Mouse (Mus musculus) E14TG2a.4 (cell line): ENCODE data around the gene Nrxn3.
A peak's percentile ranks its signal among the peaks of the same experiment; 100 is the strongest.

Experiments
- H3K27me3 ChIP-seq: 2 replicates; pipeline ENCODE4 v1.6.1; 2014; ENCODE audit warnings: low read length, control low read depth; ENCODE audit not compliant: insufficient read depth
- H3K36me3 ChIP-seq: 2 replicates; pipeline ENCODE4 v1.6.1; 2014; ENCODE audit warnings: low read length, control low read depth; ENCODE audit not compliant: insufficient read depth
- H3K4me1 ChIP-seq: replicated peaks from 2 replicates; pipeline ENCODE4 v1.6.1; 2014; ENCODE audit warnings: low read depth, low read length, control low read depth
- H3K4me3 ChIP-seq: replicated peaks from 2 replicates; pipeline ENCODE4 v1.5.1; 2014; ENCODE audit warnings: mild to moderate bottlenecking, low read length
- H3K9me3 ChIP-seq: 2 replicates; pipeline ENCODE4 v1.6.1; 2014; ENCODE audit warnings: low read length, control low read depth
- CTCF ChIP-seq: conservative IDR thresholded peaks from 2 replicates; pipeline ENCODE4 v1.5.1; 2014; ENCODE audit warnings: low read length
- NANOG ChIP-seq: IDR thresholded peaks from 2 replicates; pipeline ENCODE4 v1.6.1; 2014; ENCODE audit warnings: borderline replicate concordance, low read length, mixed read lengths
- POU5F1 ChIP-seq: IDR thresholded peaks from 2 replicates; pipeline ENCODE4 v1.6.1; 2014; ENCODE audit warnings: low read length, borderline replicate concordance

Nrxn3 gene

DNA sequence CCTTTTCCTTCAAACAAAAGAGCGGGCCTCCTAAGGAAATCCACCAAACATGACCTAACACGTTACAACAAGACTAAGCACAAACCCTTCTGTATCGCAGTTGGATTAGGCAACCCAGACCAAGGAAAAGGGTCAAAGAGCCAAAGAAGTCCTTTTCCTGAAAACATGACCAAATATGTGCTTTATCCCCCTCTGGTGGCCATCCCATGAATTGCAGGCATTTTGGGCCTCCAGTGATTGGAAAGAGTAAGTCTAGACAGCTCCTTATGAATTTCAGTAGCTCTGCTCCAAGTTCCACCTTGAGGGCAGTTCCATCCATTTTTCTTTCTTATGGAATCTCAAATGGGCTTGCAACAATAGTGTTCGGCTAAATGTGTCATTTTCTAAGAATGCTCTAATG is 579.3 kb downstream of the Nrxn3 start:
- Histone ChIP-seq H3K4me3 (no peak overlapping the region), H3K4me1 (no peaks in the 10 kb centered on the region), H3K27me3 (no peaks in the 10 kb centered on the region), H3K36me3 (no peaks in the 10 kb centered on the region), H3K9me3 (no peaks in the 10 kb centered on the region)
- TF ChIP-seq CTCF = peak; percentile 93
- TF ChIP-seq NANOG = no peak

GRCm38 (mm10) chr12:89310200-89310599 is 587.5 kb downstream of the Nrxn3 start:
- Histone ChIP-seq H3K4me3 (no peak overlapping the region), H3K9me3 (no peaks in the 10 kb centered on the region), H3K27me3 (no peaks in the 10 kb centered on the region), H3K36me3 (no peaks in the 10 kb centered on the region), H3K4me1 (no peaks in the 10 kb centered on the region)
- TF ChIP-seq POU5F1 = no peak
- no peak for TF ChIP-seq CTCF
- no peak for TF ChIP-seq NANOG

GRCm38 (mm10) chr12:89312586-89312985 is 589.9 kb downstream of the Nrxn3 start:
- Histone ChIP-seq H3K27me3 (no peaks in the 10 kb centered on the region), H3K4me3 (no peak overlapping the region), H3K36me3 (no peaks in the 10 kb centered on the region), H3K4me1 (no peaks in the 10 kb centered on the region), H3K9me3 (no peaks in the 10 kb centered on the region)
- TF ChIP-seq CTCF (peak; percentile 79), NANOG (no peak)

GRCm38 (mm10) chr12:89325864-89326560 is 603.3 kb downstream of the Nrxn3 start:
- H3K4me1 ChIP-seq = no peaks in the 10 kb centered on the region
- TF ChIP-seq POU5F1 = no peak
- no peak for TF ChIP-seq NANOG
- TF ChIP-seq CTCF = no peak
- no peaks in the 10 kb centered on the region for H3K27me3 ChIP-seq
- no peak overlapping the region for H3K4me3 ChIP-seq
- no peaks in the 10 kb centered on the region for H3K36me3 ChIP-seq
- no peaks in the 10 kb centered on the region for H3K9me3 ChIP-seq

DNA sequence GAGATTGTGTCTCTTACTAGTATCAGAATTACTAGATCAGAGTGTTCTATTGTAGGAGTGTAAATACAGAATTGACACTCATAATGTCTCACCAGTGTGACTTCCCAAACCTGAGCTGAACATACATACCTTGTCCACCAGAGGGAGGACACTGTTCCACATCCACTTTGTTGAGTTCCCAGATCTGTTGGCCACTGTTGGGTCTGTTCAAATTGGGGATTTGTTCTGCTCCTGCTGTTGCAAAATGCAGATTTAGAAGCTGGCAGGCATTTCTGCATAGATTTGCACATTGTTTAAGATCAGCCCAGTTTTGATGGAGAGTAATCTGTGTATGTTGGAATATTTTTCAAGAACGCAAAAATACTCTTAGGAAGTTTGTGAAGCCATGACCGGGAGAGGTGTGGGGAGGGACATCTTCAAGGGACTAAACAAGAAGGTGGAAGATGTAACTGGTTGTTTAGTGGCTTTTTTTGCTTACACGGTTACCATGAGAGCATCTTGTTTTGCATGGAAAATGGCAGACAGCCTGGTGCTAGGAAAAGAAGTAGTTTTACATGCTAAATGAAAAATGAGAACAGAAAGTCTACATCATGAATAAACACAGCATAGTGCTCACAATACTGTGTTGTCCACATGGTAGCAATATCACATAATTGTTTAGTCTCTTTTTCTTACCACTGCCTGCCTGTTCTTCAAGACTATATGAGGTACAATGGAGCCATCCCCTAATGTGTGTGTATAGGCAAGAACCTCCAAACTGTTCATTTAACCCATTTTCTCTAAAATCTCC is 609.0 kb downstream of the Nrxn3 start:
- Histone ChIP-seq H3K4me1 (no peaks in the 10 kb centered on the region), H3K4me3 (no peak overlapping the region), H3K9me3 (no peaks in the 10 kb centered on the region), H3K36me3 (no peaks in the 10 kb centered on the region), H3K27me3 (no peaks in the 10 kb centered on the region)
- TF ChIP-seq CTCF (0 out of 2 replicates have a peak, but pooled peaks have one; percentile 16), POU5F1 (no peak)

DNA sequence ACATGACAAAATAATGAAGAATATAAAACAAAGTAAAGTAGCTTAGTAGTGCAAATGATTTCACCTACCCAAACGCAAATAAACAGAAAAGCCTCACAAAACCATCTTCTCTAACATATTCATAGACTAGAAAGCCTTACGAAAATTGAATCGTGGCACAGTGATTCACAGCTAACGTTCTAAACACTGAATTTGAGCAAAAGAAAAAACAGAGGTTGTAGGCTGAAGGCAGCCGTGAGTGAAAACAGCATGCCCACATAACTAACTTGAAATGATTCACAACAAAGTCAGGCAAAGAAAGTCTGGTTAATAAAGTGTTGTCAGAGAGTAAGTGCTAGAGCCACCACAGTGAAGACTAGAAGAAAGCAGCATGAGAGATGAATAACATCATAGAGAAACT is 610.8 kb downstream of the Nrxn3 start:
- Histone ChIP-seq H3K27me3 (no peaks in the 10 kb centered on the region), H3K9me3 (no peaks in the 10 kb centered on the region), H3K36me3 (no peaks in the 10 kb centered on the region), H3K4me3 (no peak overlapping the region), H3K4me1 (no peaks in the 10 kb centered on the region)
- TF ChIP-seq POU5F1 (no peak), CTCF (no peak), NANOG (no peak)

DNA sequence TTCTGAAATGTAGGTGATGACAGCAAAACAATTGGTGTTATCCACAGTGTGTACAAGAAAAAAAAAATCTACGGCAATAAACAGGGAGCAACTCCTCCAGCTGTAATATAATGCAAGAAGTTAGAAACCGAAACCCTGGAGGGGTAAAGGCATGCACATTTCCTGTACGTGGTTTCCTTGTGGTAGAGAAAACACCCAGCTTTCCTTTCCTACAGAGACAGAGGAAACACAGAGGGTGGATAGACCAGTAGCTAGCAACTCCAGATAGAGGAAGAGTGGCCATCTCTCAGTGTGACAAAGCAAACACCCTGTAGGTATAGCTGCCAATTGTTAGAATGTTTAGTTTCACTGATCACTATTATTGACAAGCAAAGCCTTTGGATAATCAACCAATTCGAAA is 642.2 kb downstream of the Nrxn3 start:
- H3K36me3 ChIP-seq = no peaks in the 10 kb centered on the region
- no peak overlapping the region for H3K4me3 ChIP-seq
- TF ChIP-seq POU5F1 = no peak
- TF ChIP-seq CTCF = no peak
- TF ChIP-seq NANOG = no peak
- H3K4me1 ChIP-seq = no peaks in the 10 kb centered on the region
- H3K9me3 ChIP-seq = no peaks in the 10 kb centered on the region
- H3K27me3 ChIP-seq = no peaks in the 10 kb centered on the region

- TF ChIP-seq NANOG = no peak
- TF ChIP-seq CTCF = no peak
- TF ChIP-seq POU5F1 = no peak
- Histone ChIP-seq H3K9me3 (no peaks in the 10 kb centered on the region), H3K36me3 (no peaks in the 10 kb centered on the region), H3K4me3 (no peak overlapping the region), H3K4me1 (no peaks in the 10 kb centered on the region), H3K27me3 (no peaks in the 10 kb centered on the region)
Measured at GRCm38 (mm10) chr12:89369939-89370338, 647.3 kb downstream of the Nrxn3 start.

DNA sequence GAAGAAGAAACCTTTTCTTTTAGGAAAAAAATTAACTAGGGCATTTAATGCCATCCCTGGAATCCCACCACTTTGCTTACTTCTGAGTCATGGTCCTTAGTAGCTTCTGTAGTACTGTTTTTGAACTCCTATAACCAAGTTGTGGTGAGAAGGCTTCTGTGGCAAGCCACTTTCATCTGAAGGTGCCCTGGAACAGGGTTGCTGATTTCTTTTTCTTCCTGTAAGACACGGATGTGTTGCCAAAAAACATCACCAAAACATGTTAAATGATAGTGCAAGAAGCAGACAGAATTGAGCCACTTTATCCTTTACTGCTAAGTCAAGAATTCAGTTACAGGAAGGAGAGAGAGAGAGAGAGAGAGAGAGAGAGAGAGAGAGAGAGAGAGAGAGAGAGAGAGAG is 653.9 kb downstream of the Nrxn3 start:
- TF ChIP-seq POU5F1 = no peak
- no peak for TF ChIP-seq NANOG
- no peak for TF ChIP-seq CTCF
- Histone ChIP-seq H3K4me1 (no peaks in the 10 kb centered on the region), H3K36me3 (no peaks in the 10 kb centered on the region), H3K4me3 (no peak overlapping the region), H3K27me3 (no peaks in the 10 kb centered on the region), H3K9me3 (no peaks in the 10 kb centered on the region)
